Mouse (Mus musculus) small intestine, adult 2 months (tissue): ENCODE results near the gene Arhgef18. TPM values are rescaled to one million over a fixed set of nuclear protein-coding genes. Genes with fewer than 3 reads are reported as not detected.

Experiments used
- H3K27ac ChIP-seq: fragments of 200-500 bp; 2 replicates; pipeline ENCODE4 v1.5.1; 2012; ENCODE audit warnings: low read depth, low read length, control low read depth, inconsistent platforms; ENCODE audit not compliant: insufficient read depth
- H3K27me3 ChIP-seq: fragments of 200-500 bp; 2 replicates; pipeline ENCODE4 v1.6.1; 2012; ENCODE audit warnings: mild to moderate bottlenecking, moderate library complexity, low read length, inconsistent platforms; ENCODE audit not compliant: control insufficient read depth, insufficient read depth
- H3K36me3 ChIP-seq: fragments of 200-500 bp; 2 replicates; pipeline ENCODE4 v1.6.1; 2012; ENCODE audit warnings: mild to moderate bottlenecking, low read length, control low read depth, inconsistent platforms; ENCODE audit not compliant: control insufficient read depth, insufficient read depth
- H3K4me1 ChIP-seq: fragments of 200-500 bp; 2 replicates; pipeline ENCODE4 v1.6.1; 2012; ENCODE audit warnings: low read length, inconsistent platforms, mixed read lengths; ENCODE audit not compliant: control insufficient read depth, insufficient read depth, insufficient read length
- H3K4me3 ChIP-seq: fragments of 200-500 bp; 2 replicates; pipeline ENCODE4 v1.5.1; 2012; ENCODE audit warnings: low read depth, mild to moderate bottlenecking, control low read depth, inconsistent platforms, low read length, moderate library complexity
- CTCF ChIP-seq: fragments of 200-500 bp; IDR thresholded peaks from 2 replicates; pipeline ENCODE4 v1.5.1; 2012; ENCODE audit warnings: low read depth, mild to moderate bottlenecking, control low read depth, inconsistent platforms, low read length, moderate library complexity, mixed read lengths; ENCODE audit not compliant: insufficient replicate concordance, insufficient read length; ENCODE audit errors: extremely low read depth
- POLR2A ChIP-seq: fragments of 200-500 bp; IDR thresholded peaks from 2 replicates; pipeline ENCODE4 v1.6.1; 2012; ENCODE audit warnings: low read depth, mild to moderate bottlenecking, control low read depth, inconsistent platforms, low read length, moderate library complexity
- WGBS: fragments of 180-500 bp; shearing (Covaris S2); methylation state at CpG from one replicate; pipeline ENCODE4 v1.1.7; 2018; 5-methylcytosine and 5-hydroxymethylcytosine counted together
- polyA plus RNA-seq: library from polyadenylated mRNA; depleted of rRNA; stranded (reverse); fragments of >200 nt; gene quantifications from 2 replicates; pipeline ENCODE4 v1.2.3, GENCODE M21; 2012

Arhgef18 gene
- polyA plus RNA-seq, 1 experiment: 43.1 TPM

DNA sequence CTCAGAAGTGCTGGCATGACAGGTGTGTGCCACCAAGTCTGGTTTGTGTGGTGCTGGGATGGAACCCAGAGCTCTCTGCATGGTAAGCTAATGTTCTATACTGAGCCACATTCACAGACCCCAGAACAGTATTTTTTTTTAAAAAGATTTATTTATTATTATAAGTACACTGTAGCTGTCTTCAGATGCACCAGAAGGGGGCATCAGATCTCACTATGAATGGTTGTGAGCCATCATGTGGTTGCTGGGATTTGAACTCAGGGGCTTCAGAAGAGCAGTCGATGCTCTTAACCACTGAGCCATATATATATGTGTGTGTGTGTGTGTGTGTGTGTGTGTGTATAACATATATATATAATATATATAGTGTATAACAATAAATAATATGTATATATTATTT lies 76.0 kb downstream of the Arhgef18 start:
- Histone ChIP-seq H3K4me3 (no peak overlapping the region), H3K36me3 (no peaks in the 10 kb centered on the region), H3K4me1 (peaks cover 6% of the 10 kb centered on the region; the same call in 1 of the 2 replicates), H3K27ac (no peak overlapping the region), H3K27me3 (no peaks in the 10 kb centered on the region)
- WGBS: 85% methylated on average over 1 of the region's 1 CpGs
- TF ChIP-seq POLR2A: no peak
- TF ChIP-seq CTCF: no peak

DNA sequence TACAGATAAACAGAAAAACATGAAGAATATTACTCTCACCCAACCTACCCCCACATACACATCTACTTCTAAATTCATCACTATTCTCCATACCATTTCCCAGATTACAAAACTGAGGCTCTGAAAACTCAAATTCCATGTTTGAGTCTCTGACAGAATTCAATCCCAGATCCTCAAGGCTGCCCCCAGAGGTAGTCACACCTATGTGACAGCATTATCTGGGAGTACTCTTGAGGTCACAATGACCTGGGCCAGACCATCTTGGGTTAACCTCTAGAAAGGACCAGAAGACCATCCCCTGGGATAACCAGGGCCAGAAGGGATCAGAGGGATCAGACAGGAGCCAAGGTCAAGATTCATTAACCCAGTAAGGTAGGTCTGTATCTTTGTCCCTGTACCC lies 77.8 kb downstream of the Arhgef18 start, which contains the start of gene Tex45:
Tex45 (plus strand) TSS at position 301 of the 400 bp plus-strand sequence.
- Histone ChIP-seq H3K4me1 (peaks cover 6% of the 10 kb centered on the region; the same call in 1 of the 2 replicates), H3K4me3 (no peak within 1 kb of the TSS), H3K27ac (no peak within 1 kb of the TSS), H3K36me3 (no peaks in the 10 kb centered on the region), H3K27me3 (no peaks in the 10 kb centered on the region)
- TF ChIP-seq CTCF (no peak), POLR2A (no peak)

DNA sequence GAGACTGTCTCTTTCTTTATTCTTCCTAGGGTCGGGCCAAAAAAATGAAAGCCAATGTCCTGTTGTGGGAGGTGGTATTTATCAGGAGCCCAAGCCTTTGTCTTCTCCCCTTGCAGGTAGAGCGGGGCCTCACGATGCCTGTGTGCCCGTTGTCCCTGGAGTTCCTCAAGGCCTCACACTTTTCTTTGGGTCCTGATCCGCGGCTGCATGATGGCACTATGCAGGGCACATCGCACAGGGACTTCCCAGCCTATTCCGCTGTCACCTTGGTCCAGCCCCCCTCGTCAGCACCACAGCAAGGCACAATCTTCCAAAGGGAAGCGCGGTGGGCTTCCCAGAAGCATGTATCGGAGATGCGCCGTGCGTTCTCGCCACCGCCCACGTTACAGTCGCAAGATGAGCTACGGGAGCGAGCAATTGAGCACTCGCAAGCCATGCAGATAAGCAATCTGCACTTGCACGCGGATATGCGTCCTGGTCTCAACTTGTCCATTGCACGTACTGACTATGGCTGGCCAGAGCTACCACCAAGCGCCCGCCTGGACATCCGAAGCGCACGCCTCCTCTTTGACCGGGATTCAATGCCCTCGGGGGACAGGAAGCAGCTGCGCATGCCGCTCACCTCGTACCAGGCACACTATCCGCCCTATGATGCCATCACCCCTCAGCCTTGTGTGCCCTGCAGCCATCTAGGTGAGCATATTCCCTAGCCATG lies 83.1 kb downstream of the Arhgef18 start:
- Histone ChIP-seq H3K4me3 (peak overlapping the region; percentile 36), H3K4me1 (peaks cover 5% of the 10 kb centered on the region), H3K27ac (no peak overlapping the region), H3K27me3 (no peaks in the 10 kb centered on the region), H3K36me3 (no peaks in the 10 kb centered on the region)
- TF ChIP-seq POLR2A (no peak), CTCF (no peak)
- WGBS: 29% methylated on average over 37 of the region's 37 CpGs

DNA sequence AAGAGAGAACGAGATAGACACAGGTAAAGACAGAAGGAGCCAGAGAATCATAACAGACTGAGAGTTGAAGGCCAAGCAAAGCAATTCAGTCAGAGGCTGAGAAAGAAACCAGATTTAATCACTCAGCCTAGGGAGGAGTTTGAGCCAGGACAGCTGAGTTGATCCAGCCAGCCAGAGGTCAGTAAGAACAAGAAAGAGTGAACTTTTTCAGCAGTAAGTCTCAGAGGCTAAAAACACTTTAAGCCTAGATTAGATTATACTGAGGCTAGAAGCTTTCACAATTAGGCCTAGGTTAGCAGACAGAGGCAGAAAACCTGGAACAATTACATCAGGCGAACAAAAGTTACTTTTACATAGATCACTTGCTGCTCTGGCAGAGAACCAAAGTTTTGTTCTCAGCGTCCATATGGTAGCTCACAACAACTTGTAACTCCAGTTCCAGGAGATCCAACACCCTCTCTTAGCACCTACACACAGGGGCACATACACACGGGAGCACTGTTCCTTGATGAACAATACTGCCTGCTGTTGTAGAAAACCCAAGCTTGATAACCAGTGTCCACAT lies 87.5 kb downstream of the Arhgef18 start:
- Histone ChIP-seq H3K4me3 (no peak overlapping the region), H3K27me3 (no peaks in the 10 kb centered on the region), H3K27ac (no peak overlapping the region), H3K4me1 (peaks cover 8% of the 10 kb centered on the region), H3K36me3 (no peaks in the 10 kb centered on the region)
- TF ChIP-seq CTCF: no peak
- 56% methylated on average over 4 of the region's 4 CpGs for WGBS

DNA sequence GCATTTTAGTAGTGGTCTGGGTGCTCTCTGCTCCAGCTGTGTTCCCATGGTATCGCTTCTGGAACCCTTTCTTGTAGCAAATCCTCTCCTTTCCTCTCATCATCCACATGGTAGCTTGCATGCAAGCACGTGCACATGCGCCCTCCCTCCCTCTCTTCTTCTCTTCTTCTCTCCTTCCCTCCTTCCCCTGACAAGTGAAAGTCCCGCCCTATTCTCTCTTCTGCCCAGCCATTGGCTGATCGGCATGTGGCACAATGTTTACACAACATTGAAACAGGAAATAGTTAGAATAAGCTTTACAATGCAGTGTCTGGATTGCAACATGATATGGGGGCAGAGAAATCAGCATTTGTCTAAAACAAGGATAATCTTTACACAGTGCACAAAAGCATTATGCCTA lies 88.8 kb downstream of the Arhgef18 start:
- Histone ChIP-seq H3K36me3 (no peaks in the 10 kb centered on the region), H3K27ac (no peak overlapping the region), H3K27me3 (no peaks in the 10 kb centered on the region), H3K4me3 (no peak overlapping the region), H3K4me1 (peaks cover 2% of the 10 kb centered on the region; the same call in 1 of the 2 replicates)
- TF ChIP-seq CTCF (no peak), POLR2A (no peak)
- 34% methylated on average over 5 of the region's 5 CpGs for WGBS

DNA sequence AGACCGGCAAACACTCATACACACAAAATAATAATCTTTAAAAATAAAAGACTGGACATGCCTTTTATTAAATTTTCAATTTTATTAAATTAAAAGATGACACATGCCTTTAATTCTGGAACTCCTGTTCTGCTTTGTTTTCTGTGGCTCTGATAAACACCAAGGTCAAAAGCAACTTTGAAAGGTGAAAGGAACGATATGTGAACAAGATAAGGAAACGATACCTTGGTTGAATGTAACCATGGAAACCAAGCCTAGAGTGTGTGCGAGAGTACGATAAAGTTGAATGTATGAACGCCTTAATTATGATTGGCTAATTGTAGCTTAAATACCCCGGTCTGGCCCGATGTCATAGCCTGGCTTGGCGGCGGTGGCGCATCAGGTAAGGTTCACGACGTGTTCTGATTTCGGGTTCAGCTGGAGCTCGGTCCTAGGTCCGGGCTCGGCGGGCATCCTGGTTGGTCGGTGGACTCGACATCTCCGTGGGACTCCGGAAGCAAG lies 89.5 kb downstream of the Arhgef18 start:
- Histone ChIP-seq H3K4me3 (no peak overlapping the region), H3K36me3 (no peaks in the 10 kb centered on the region), H3K27me3 (no peaks in the 10 kb centered on the region), H3K4me1 (peaks cover 2% of the 10 kb centered on the region; the same call in 1 of the 2 replicates), H3K27ac (no peak overlapping the region)
- 80% methylated on average over 22 of the region's 22 CpGs for WGBS
- TF ChIP-seq POLR2A (no peak), CTCF (no peak)

DNA sequence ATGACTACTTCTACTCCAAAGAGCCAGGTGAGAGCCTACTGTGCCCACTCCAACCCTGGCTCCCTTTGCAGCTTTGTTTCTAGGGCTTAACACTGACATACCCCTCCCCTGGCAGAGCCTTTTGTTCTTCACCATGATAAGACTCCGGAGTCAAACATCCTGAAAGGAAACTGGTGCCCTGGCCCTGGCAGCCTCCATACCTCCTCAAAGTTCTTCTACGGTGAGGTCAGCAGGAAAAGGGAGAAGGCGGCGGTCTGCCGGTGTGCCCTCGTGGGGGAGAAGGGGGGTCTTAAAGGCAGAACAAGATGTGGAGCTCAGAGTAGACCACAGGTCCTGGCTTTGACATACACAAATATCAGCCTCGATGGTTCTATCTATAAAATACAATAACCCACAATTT lies 90.7 kb downstream of the Arhgef18 start:
- TF ChIP-seq CTCF (no peak), POLR2A (no peak)
- Histone ChIP-seq H3K36me3 (no peaks in the 10 kb centered on the region), H3K27ac (no peak overlapping the region), H3K4me3 (no peak overlapping the region), H3K4me1 (peaks cover 2% of the 10 kb centered on the region; the same call in 1 of the 2 replicates), H3K27me3 (no peaks in the 10 kb centered on the region)
- 71% methylated on average over 7 of the region's 7 CpGs for WGBS

DNA sequence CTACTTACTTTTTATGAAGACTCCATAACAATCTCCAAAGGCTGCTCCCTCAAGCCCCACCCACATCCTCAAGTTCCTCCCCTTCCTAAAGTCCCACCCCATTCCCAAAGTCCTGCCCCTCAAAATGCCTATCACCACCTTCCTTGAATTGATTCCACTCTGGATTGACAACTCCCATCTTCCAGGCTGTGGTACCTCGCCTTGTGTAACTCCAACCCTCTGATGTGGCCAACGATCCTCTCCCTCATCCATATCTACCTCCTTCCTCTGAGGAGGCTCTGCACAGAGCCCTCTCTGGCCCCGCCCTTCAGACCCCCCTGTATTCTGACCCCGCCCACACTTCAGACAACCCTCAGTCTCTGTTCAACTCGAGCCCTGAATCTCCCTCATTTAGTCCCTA lies 92.4 kb downstream of the Arhgef18 start:
- H3K27me3 ChIP-seq: no peaks in the 10 kb centered on the region
- no peak overlapping the region for H3K27ac ChIP-seq
- H3K4me3 ChIP-seq: no peak overlapping the region
- WGBS: 21% methylated on average over 5 of the region's 5 CpGs
- H3K36me3 ChIP-seq: no peaks in the 10 kb centered on the region
- TF ChIP-seq CTCF (no peak), POLR2A (no peak)
- peaks cover 2% of the 10 kb centered on the region; the same call in 1 of the 2 replicates for H3K4me1 ChIP-seq
